Mouse (Mus musculus) megakaryocyte, embryonic 14.5 days (primary cell): ENCODE data around the gene Slc7a10.

ENCODE experiments used
- FLI1 ChIP-seq: IDR thresholded peaks from 2 replicates; pipeline ENCODE4 v1.6.1; 2012; ENCODE audit warnings: low read length, inconsistent platforms, mixed read lengths
- GATA1 ChIP-seq: IDR thresholded peaks from 3 replicates; pipeline ENCODE4 v1.6.1; 2012; ENCODE audit warnings: mixed read lengths, low read length, inconsistent platforms, borderline replicate concordance

GRCm38 (mm10) chr7:35198981-35199754 is 13.0 kb downstream of the Slc7a10 start:
- TF ChIP-seq GATA1 = no peak
- TF ChIP-seq FLI1 = no peak
